In the genomic region with DNA sequence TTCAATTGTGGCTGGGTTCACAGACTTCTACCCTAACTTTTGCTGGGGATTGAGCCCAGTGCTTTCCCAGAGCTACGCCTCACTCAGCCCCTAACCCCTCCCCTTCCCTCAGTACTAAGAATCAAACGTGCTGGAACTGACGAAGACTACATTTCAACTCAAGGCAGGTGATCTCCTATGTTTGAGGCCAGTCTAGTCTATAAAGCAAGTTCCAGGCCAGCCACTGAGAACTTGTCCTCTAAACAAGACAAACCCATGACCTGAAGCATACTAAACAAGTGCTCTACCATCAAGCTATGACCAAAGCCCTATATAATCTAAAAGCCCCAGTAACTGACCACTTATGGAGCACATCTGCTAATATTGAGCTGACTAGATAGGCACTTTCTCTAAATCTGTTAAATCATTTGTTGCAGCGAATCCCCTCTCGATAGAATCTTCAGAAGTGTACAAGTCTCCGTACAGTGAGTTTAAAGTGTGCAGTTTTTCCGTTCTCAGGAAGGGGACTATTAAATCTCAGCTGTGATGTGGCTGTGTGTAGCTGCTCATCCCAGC, we compare ENCODE assay signal across 10 mouse cellular contexts. TPM values are rescaled to one million over a fixed set of nuclear protein-coding genes. Genes with fewer than 3 reads are reported as not detected.
DNase-seq lines count a peak whose midpoint lies in the region; ATAC-seq lines count a peak whose summit lies in the region.
"Had no signal": no experiment of that assay in that cellular context is flagged by ENCODE, and none has a peak within 500 bp of the region (broad histone marks: within the 10 kb centered on the region; RNA-seq: fewer than 3 reads in every experiment).

No protein-coding gene starts in this region.

- ATAC-seq in heart, embryonic 14.5 days (ENCODE audit: insufficient number of reproducible peaks, insufficient read depth, low FRiP score, low read depth): no peak
- ATAC-seq in hindbrain, embryonic 16.5 days: no peak
- ATAC-seq in midbrain, embryonic 14.5 days (ENCODE audit: low FRiP score, low TSS enrichment): no peak

- H3K9me3 ChIP-seq in heart, embryonic 14.5 days (ENCODE audit: control insufficient read depth, low read length): no peaks in the 10 kb centered on the region
- no peaks in the 10 kb centered on the region for H3K9me3 ChIP-seq in hindbrain, embryonic 16.5 days (ENCODE audit: control insufficient read depth, low read length)
- H3K9me3 ChIP-seq in midbrain, embryonic 14.5 days (ENCODE audit: control insufficient read depth, low read length): no peaks in the 10 kb centered on the region

- H3K9ac ChIP-seq in heart, embryonic 14.5 days (ENCODE audit: low read length): peak overlapping the region; percentile 79
- no peak overlapping the region for H3K9ac ChIP-seq in hindbrain, embryonic 16.5 days (ENCODE audit: low read depth, low read length)
- peak overlapping the region; percentile 68; the same call in 1 of the 2 replicates for H3K9ac ChIP-seq in midbrain, embryonic 14.5 days (replicated peaks; ENCODE audit: low read length)

- peak overlapping the region; percentile 70 for H3K4me2 ChIP-seq in heart, embryonic 14.5 days (ENCODE audit: low read length)
- H3K4me2 ChIP-seq in hindbrain, embryonic 16.5 days (ENCODE audit: low read length): peak overlapping the region; percentile 71
- H3K4me2 ChIP-seq in midbrain, embryonic 14.5 days (ENCODE audit: low read length): peak overlapping the region; percentile 76

- H3K36me3 ChIP-seq in heart, embryonic 14.5 days (ENCODE audit: control insufficient read depth, insufficient read depth, low read length): peaks cover 37% of the 10 kb centered on the region
- no peaks in the 10 kb centered on the region for H3K36me3 ChIP-seq in hindbrain, embryonic 16.5 days (ENCODE audit: control insufficient read depth, insufficient read depth, low read length)
- H3K36me3 ChIP-seq in midbrain, embryonic 14.5 days (ENCODE audit: control insufficient read depth, insufficient read depth, low read length): peaks cover 15% of the 10 kb centered on the region; the same call in 1 of the 2 replicates

- H3K4me3 ChIP-seq in heart, embryonic 14.5 days (ENCODE audit: control insufficient read depth in 1 of 2, insufficient read depth in 1 of 2, low read depth in 1 of 2, low read length in 2 of 2): peak overlapping the region in 1 of 2 experiments; percentile 62; a peak in 1 of 4 replicates
- H3K4me3 ChIP-seq in brown adipose tissue, adult 24 weeks (ENCODE audit: insufficient read depth, low read depth, low read length): no peak overlapping the region; the same call in 1 of the 2 replicates
- H3K4me3 ChIP-seq in hindbrain, embryonic 16.5 days (ENCODE audit: low read length): no peak overlapping the region
- no peak overlapping the region for H3K4me3 ChIP-seq in midbrain, embryonic 14.5 days (replicated peaks; ENCODE audit: low read depth, low read length)

- 35% methylated on average over 7 of the region's 7 CpGs for WGBS in heart, embryonic 14.5 days
- WGBS in hindbrain, embryonic 16.5 days: 37% methylated on average over 7 of the region's 7 CpGs
- 28% methylated on average over 7 of the region's 7 CpGs for WGBS in midbrain, embryonic 14.5 days

- H3K27ac ChIP-seq in heart, embryonic 14.5 days (replicated peaks in 1 of 2; ENCODE audit: control insufficient read depth in 1 of 2, insufficient read depth in 1 of 2, low read depth in 2 of 2, low read length in 2 of 2): peak overlapping the region; percentile 29 to 92
- peak overlapping the region; percentile 97 for H3K27ac ChIP-seq in brown adipose tissue, adult 24 weeks (replicated peaks; ENCODE audit: low read depth, low read length)
- peak overlapping the region; percentile 84 for H3K27ac ChIP-seq in hindbrain, embryonic 16.5 days (ENCODE audit: low read depth, low read length)
- peak overlapping the region; percentile 97; the same call in 1 of the 2 replicates for H3K27ac ChIP-seq in midbrain, embryonic 14.5 days (replicated peaks; ENCODE audit: low read depth, low read length)

- no peak for DNase-seq in heart, adult 9 months (ENCODE audit: low spot score in 2 of 2)
- DNase-seq in midbrain, embryonic 14.5 days: no peak
- DNase-seq in adrenal gland, postnatal 4 days (ENCODE audit: low spot score in 2 of 2): no peak
- no peak for DNase-seq in right cerebral cortex, postnatal 25 days
- DNase-seq in thymus, postnatal 0 days (ENCODE audit: low spot score): no peak
- DNase-seq: embryo, embryonic 11 days; lung, postnatal 36 days had no signal

- H3K4me1 ChIP-seq in heart, embryonic 14.5 days (ENCODE audit: control insufficient read depth in 2 of 2, insufficient read depth in 2 of 2, low read length in 2 of 2): peaks cover 6 to 48% of the 10 kb centered on the region in 2 experiments
- H3K4me1 ChIP-seq in brown adipose tissue, adult 24 weeks (ENCODE audit: control insufficient read depth, insufficient read depth, insufficient read length, low read length): peaks cover 10% of the 10 kb centered on the region
- peaks cover 41% of the 10 kb centered on the region for H3K4me1 ChIP-seq in hindbrain, embryonic 16.5 days (ENCODE audit: control insufficient read depth, insufficient read depth, low read depth, low read length)
- H3K4me1 ChIP-seq in midbrain, embryonic 14.5 days (ENCODE audit: control insufficient read depth, insufficient read depth, low read length): peaks cover 50% of the 10 kb centered on the region

- H3K27me3 ChIP-seq in heart, embryonic 14.5 days (ENCODE audit: control insufficient read depth, insufficient read depth, low read length): no peaks in the 10 kb centered on the region
- H3K27me3 ChIP-seq in hindbrain, embryonic 16.5 days (replicated peaks; ENCODE audit: control insufficient read depth, insufficient read depth, low read length): no peaks in the 10 kb centered on the region
- H3K27me3 ChIP-seq in midbrain, embryonic 14.5 days (ENCODE audit: control insufficient read depth, insufficient read depth, low read length): no peaks in the 10 kb centered on the region

RNA-seq across cellular contexts. Expression of gene Kmt2e, which starts 14.5 kb away (rescaled TPM):
- polyA plus RNA-seq in heart, embryonic 14.5 days (2014; fragmentation: Nextera tagmentation; extraction: Ambion mirVana): 61.2 and 63.4 TPM in 2 replicates
- polyA plus RNA-seq in brown adipose tissue, adult 24 weeks (2012; ENCODE audit: insufficient read depth, insufficient read length, missing spikeins): 35.5 and 36.9 TPM in 2 replicates
- polyA plus RNA-seq in hindbrain, embryonic 16.5 days (2015; fragmentation: Nextera tagmentation; extraction: Ambion mirVana): 139 and 143 TPM in 2 replicates
- polyA plus RNA-seq in midbrain, embryonic 14.5 days (2014; fragmentation: Nextera tagmentation; extraction: Ambion mirVana): 152 and 155 TPM in 2 replicates
- total RNA-seq in adrenal gland, postnatal 4 days (2021): 10 to 100 TPM; 90.0 to 93.1 TPM
- polyA plus RNA-seq in thymus, postnatal 0 days (2015; fragmentation: Nextera tagmentation; extraction: Ambion mirVana): 84.6 and 111 TPM in 2 replicates
